ENCODE assay signal across 10 mouse cellular contexts in the genomic region with DNA sequence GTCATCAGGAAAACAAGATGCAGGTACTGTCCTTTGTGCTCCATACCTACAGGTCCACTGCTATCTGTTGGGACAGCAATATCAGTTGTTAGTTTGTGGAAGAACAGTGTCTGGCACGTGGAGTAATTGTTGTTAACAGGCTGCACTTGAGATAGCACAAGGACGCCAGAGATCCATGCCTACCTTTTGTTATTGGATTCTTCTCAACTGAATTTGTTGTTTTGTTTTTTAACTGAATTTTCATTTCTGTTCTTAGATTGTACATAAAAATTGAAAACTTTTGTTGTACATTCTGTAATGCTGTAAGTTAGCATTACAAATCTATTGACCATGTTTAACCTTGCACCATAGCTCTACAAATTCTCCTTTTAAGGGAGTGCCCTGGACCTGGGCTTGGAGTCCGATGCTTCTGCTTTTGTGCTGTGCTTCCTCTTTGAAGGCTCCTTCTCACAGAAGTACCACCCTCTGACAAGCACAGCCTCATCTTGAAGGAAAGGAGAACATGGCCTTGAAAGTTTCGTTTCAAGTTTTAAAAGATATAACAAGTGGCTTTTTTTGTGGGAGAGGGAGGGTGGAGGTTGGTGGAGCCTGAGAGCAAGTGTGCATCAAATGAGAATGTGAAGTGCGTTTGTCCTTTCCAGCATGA. TPM values are rescaled to one million over a fixed set of nuclear protein-coding genes. Genes with fewer than 3 reads are reported as not detected.
A peak's percentile ranks its signal among the peaks of the same experiment; 100 is the strongest.
DNase-seq lines count a peak whose midpoint lies in the region; ATAC-seq and TF ChIP-seq lines count a peak whose summit lies in the region.
"Had no signal": no experiment of that assay in that cellular context is flagged by ENCODE, and none has a peak within 500 bp of the region (broad histone marks: within the 10 kb centered on the region; RNA-seq: fewer than 3 reads in every experiment).

No protein-coding gene starts in this region.

- peaks cover 24 to 62% of the 10 kb centered on the region in 2 experiments for H3K4me1 ChIP-seq in CH12.LX (ENCODE audit: control insufficient read depth in 1 of 2, insufficient read depth in 2 of 2)
- no peaks in the 10 kb centered on the region for H3K4me1 ChIP-seq in forebrain, embryonic 16.5 days (replicated peaks; ENCODE audit: control insufficient read depth, insufficient read depth, low read length)
- no peaks in the 10 kb centered on the region for H3K4me1 ChIP-seq in midbrain, postnatal 0 days (ENCODE audit: insufficient read depth, low read length)
- H3K4me1 ChIP-seq in midbrain, embryonic 13.5 days (replicated peaks) = no peaks in the 10 kb centered on the region

- TF ChIP-seq EP300 in CH12.LX (IDR thresholded peaks at IDR 0.05; ENCODE audit: low read length) = no peak

- in situ Hi-C loops in CH12.LX (cut with MboI; ENCODE audit: low pct_ligation_motif_present, low pct_unique_long_range_greater_than_20kb, low sequenced_read_pairs) = no loop called here

- peak; percentile 61 for ATAC-seq in common myeloid progenitor, adult 5-6 weeks (replicated peaks; ENCODE audit: low read depth, poor library complexity, severe bottlenecking)
- no peak for ATAC-seq in forebrain, embryonic 16.5 days
- no peak for ATAC-seq in midbrain, postnatal 0 days (ENCODE audit: low FRiP score)
- no peak for ATAC-seq in midbrain, embryonic 13.5 days
- ATAC-seq: Patski had no signal

- H3K79me2 ChIP-seq in CH12.LX (replicated peaks; ENCODE audit: control insufficient read depth, extremely low read depth, insufficient read depth, poor library complexity, severe bottlenecking) = peaks cover 34% of the 10 kb centered on the region

- no peak; the same call in 1 of the 2 replicates for TF ChIP-seq POLR2A in CH12.LX (IDR thresholded peaks at IDR 0.05; ENCODE audit: low read depth, low read length)

- no peaks in the 10 kb centered on the region for H3K27me3 ChIP-seq in CH12.LX (replicated peaks)
- H3K27me3 ChIP-seq in forebrain, embryonic 16.5 days (replicated peaks; ENCODE audit: control insufficient read depth, insufficient read depth, low read length) = no peaks in the 10 kb centered on the region
- H3K27me3 ChIP-seq in midbrain, postnatal 0 days (ENCODE audit: insufficient read depth, low read length) = no peaks in the 10 kb centered on the region
- H3K27me3 ChIP-seq in midbrain, embryonic 13.5 days = no peaks in the 10 kb centered on the region
- H3K27me3 ChIP-seq: Patski had no signal

- no peaks in the 10 kb centered on the region for H3K9me3 ChIP-seq in CH12.LX (replicated peaks; ENCODE audit: low read length)
- no peaks in the 10 kb centered on the region for H3K9me3 ChIP-seq in forebrain, embryonic 16.5 days (ENCODE audit: control insufficient read depth, low read length)
- no peaks in the 10 kb centered on the region for H3K9me3 ChIP-seq in midbrain, postnatal 0 days (ENCODE audit: low read length)
- no peaks in the 10 kb centered on the region for H3K9me3 ChIP-seq in midbrain, embryonic 13.5 days

- peak overlapping the region; percentile 82 for H3K4me2 ChIP-seq in CH12.LX (ENCODE audit: insufficient read depth, low read depth, poor library complexity, severe bottlenecking)
- no peak overlapping the region for H3K4me2 ChIP-seq in forebrain, embryonic 16.5 days (ENCODE audit: low read length)
- H3K4me2 ChIP-seq in midbrain, postnatal 0 days (ENCODE audit: low read depth, low read length, poor library complexity, severe bottlenecking) = no peak overlapping the region
- no peak overlapping the region for H3K4me2 ChIP-seq in midbrain, embryonic 13.5 days (replicated peaks)

- H3K4me3 ChIP-seq in CH12.LX (replicated peaks in 1 of 3; ENCODE audit: low read depth in 2 of 3, low read length in 2 of 3, poor library complexity in 1 of 3) = peak overlapping the region; percentile 65 to 89 (median 78)
- no peak overlapping the region for H3K4me3 ChIP-seq in forebrain, embryonic 16.5 days (replicated peaks; ENCODE audit: low read length)
- no peak overlapping the region for H3K4me3 ChIP-seq in midbrain, postnatal 0 days (ENCODE audit: low read depth, low read length)
- no peak overlapping the region for H3K4me3 ChIP-seq in midbrain, embryonic 13.5 days (replicated peaks)

- H3K36me3 ChIP-seq in CH12.LX (replicated peaks in 1 of 2; ENCODE audit: control insufficient read depth in 1 of 2, insufficient read depth in 1 of 2, low read length in 1 of 2) = peaks cover 18 to 36% of the 10 kb centered on the region in 2 experiments
- H3K36me3 ChIP-seq in forebrain, embryonic 16.5 days (ENCODE audit: control insufficient read depth, insufficient read depth) = no peaks in the 10 kb centered on the region
- peaks cover 6% of the 10 kb centered on the region; the same call in 1 of the 2 replicates for H3K36me3 ChIP-seq in midbrain, postnatal 0 days (ENCODE audit: insufficient read depth, low read length)
- peaks cover 13% of the 10 kb centered on the region for H3K36me3 ChIP-seq in midbrain, embryonic 13.5 days

- DNase-seq in layer of hippocampus, adult 11-12 months (ENCODE audit: low spot score) = peak; percentile 29
- no peak for DNase-seq in layer of hippocampus, adult 9-10 months (ENCODE audit: low spot score)
- DNase-seq in CH12.LX (ENCODE audit: extremely low read depth) = peak; percentile 78
- peak; percentile 61 to 84 for DNase-seq in monocyte, adult 2 months (ENCODE audit: low read depth in 1 of 2, low spot score in 2 of 2)
- DNase-seq in midbrain, postnatal 0 days (ENCODE audit: low spot score) = no peak

- dilution Hi-C loops in CH12.LX (cut with MboI; ENCODE audit: extremely low pct_ligation_motif_present, extremely low pct_unique_long_range_greater_than_20kb, low sequenced_read_pairs) = no loop called here

- no peak for TF ChIP-seq CTCF in CH12.LX (conservative IDR thresholded peaks at IDR 0.05 in 1 of 2, IDR thresholded peaks at IDR 0.05 in 1 of 2; ENCODE audit: low read depth in 2 of 2, low read length in 2 of 2)
- no peak for TF ChIP-seq CTCF in midbrain, postnatal 0 days (IDR thresholded peaks at IDR 0.05)

- peak overlapping the region; percentile 97 for H3K27ac ChIP-seq in CH12.LX (ENCODE audit: insufficient read depth, low read depth)
- no peak overlapping the region for H3K27ac ChIP-seq in forebrain, embryonic 16.5 days (ENCODE audit: low read length)
- H3K27ac ChIP-seq in midbrain, postnatal 0 days (ENCODE audit: low read depth, low read length) = no peak overlapping the region
- no peak overlapping the region for H3K27ac ChIP-seq in midbrain, embryonic 13.5 days

- WGBS in forebrain, embryonic 16.5 days = 91% methylated on average over 5 of the region's 5 CpGs
- 91% methylated on average over 5 of the region's 5 CpGs for WGBS in midbrain, postnatal 0 days
- 94% methylated on average over 5 of the region's 5 CpGs for WGBS in midbrain, embryonic 13.5 days

- H3K9ac ChIP-seq in CH12.LX (ENCODE audit: insufficient read depth, low read depth) = peak overlapping the region; percentile 99
- H3K9ac ChIP-seq in forebrain, embryonic 16.5 days (replicated peaks; ENCODE audit: low read depth, low read length) = no peak overlapping the region
- H3K9ac ChIP-seq in midbrain, postnatal 0 days (replicated peaks; ENCODE audit: low read length, poor library complexity, severe bottlenecking) = no peak overlapping the region
- no peak overlapping the region for H3K9ac ChIP-seq in midbrain, embryonic 13.5 days (replicated peaks)

- no peak; the same call in 1 of the 2 replicates for TF ChIP-seq RAD21 in CH12.LX (IDR thresholded peaks at IDR 0.05; ENCODE audit: low read depth, low read length)

TF ChIP-seq in CH12.LX, 34 proteins besides CTCF, POLR2A, EP300 and RAD21 (continues in another document):
- 0 out of 2 replicates have a peak, but pooled peaks have one; percentile 33 for TF ChIP-seq TCF12 (IDR thresholded peaks at IDR 0.05; ENCODE audit: low read depth, low read length)

RNA-seq across cellular contexts. Expression of a gene that starts 2.5 kb away (rescaled TPM):
- total RNA-seq in CH12.LX (2012; rRNA removed) (1.0 and 1.2 TPM in 2 replicates), CH12.LX (2014; rRNA removed) (2.8 and 3.8 TPM in 2 replicates)
- polyA plus RNA-seq in CH12.LX (2012; ENCODE audit: insufficient read length, low read depth) = 2.9 and 6.2 TPM in 2 replicates
- total RNA-seq in common myeloid progenitor, adult 5-6 weeks (2017) = 3.2 and 6.3 TPM in 2 replicates
- polyA plus RNA-seq in forebrain, embryonic 16.5 days (2015; fragmentation: Nextera tagmentation; extraction: Ambion mirVana) = 0.37 and 0.73 TPM in 2 replicates
- total RNA-seq in midbrain, postnatal 0 days (2014; rRNA removed) = 0.24 TPM in 1 of 2 replicates, not detected in the other
- polyA plus RNA-seq in midbrain, postnatal 0 days (2015; fragmentation: Nextera tagmentation; extraction: Ambion mirVana) = 0.26 and 0.28 TPM in 2 replicates
- polyA plus RNA-seq in midbrain, embryonic 13.5 days (2015; fragmentation: Nextera tagmentation; extraction: Ambion mirVana) = 0.62 and 1.1 TPM in 2 replicates
- polyA plus RNA-seq: Patski had no signal

RNA-seq across cellular contexts. Expression of a gene that starts 2.5 kb away (rescaled TPM):
- total RNA-seq in CH12.LX (2012; rRNA removed) (87.4 and 137 TPM in 2 replicates), CH12.LX (2014; rRNA removed) (164 and 165 TPM in 2 replicates)
- 138 and 140 TPM in 2 replicates for polyA plus RNA-seq in CH12.LX (2012; ENCODE audit: insufficient read length, low read depth)
- 13.5 and 21.6 TPM in 2 replicates for total RNA-seq in common myeloid progenitor, adult 5-6 weeks (2017)
- 2.4 and 3.1 TPM in 2 replicates for polyA plus RNA-seq in forebrain, embryonic 16.5 days (2015; fragmentation: Nextera tagmentation; extraction: Ambion mirVana)
- 2.3 and 2.7 TPM in 2 replicates for total RNA-seq in midbrain, postnatal 0 days (2014; rRNA removed)
- polyA plus RNA-seq in midbrain, postnatal 0 days (2015; fragmentation: Nextera tagmentation; extraction: Ambion mirVana) = 4.0 and 4.7 TPM in 2 replicates
- 2.1 and 3.1 TPM in 2 replicates for polyA plus RNA-seq in midbrain, embryonic 13.5 days (2015; fragmentation: Nextera tagmentation; extraction: Ambion mirVana)

RNA-seq across cellular contexts. Expression of a gene that starts 4.3 kb away (rescaled TPM):
- 10.0 and 12.0 TPM in 2 replicates for total RNA-seq in CH12.LX (2012; rRNA removed)
- total RNA-seq in CH12.LX (2014; rRNA removed) = 37.9 and 40.5 TPM in 2 replicates
- polyA plus RNA-seq in CH12.LX (2012; ENCODE audit: insufficient read length, low read depth) = 86.9 and 105 TPM in 2 replicates
- total RNA-seq in common myeloid progenitor, adult 5-6 weeks (2017) = 70.6 and 70.8 TPM in 2 replicates
- polyA plus RNA-seq in forebrain, embryonic 16.5 days (2015; fragmentation: Nextera tagmentation; extraction: Ambion mirVana) = 0.14 and 0.34 TPM in 2 replicates
- 0.77 TPM in 1 of 2 replicates, not detected in the other for total RNA-seq in midbrain, postnatal 0 days (2014; rRNA removed)
- polyA plus RNA-seq in midbrain, postnatal 0 days (2015; fragmentation: Nextera tagmentation; extraction: Ambion mirVana) = 0.23 and 0.42 TPM in 2 replicates
- 0.19 TPM in 1 of 2 replicates, not detected in the other for polyA plus RNA-seq in midbrain, embryonic 13.5 days (2015; fragmentation: Nextera tagmentation; extraction: Ambion mirVana)

RNA-seq across cellular contexts. Expression of a gene that starts 24.0 kb away (rescaled TPM):
- total RNA-seq in CH12.LX (2012; rRNA removed) (0.13 TPM in 2 replicates), CH12.LX (2014; rRNA removed) (0.09 TPM in 1 of 2 replicates, not detected in the other)
- 0.17 TPM in 1 of 2 replicates, not detected in the other for polyA plus RNA-seq in CH12.LX (2012; ENCODE audit: insufficient read length, low read depth)
- 0.64 TPM in 1 of 2 replicates, not detected in the other for total RNA-seq in common myeloid progenitor, adult 5-6 weeks (2017)
- 4.6 and 5.0 TPM in 2 replicates for polyA plus RNA-seq in forebrain, embryonic 16.5 days (2015; fragmentation: Nextera tagmentation; extraction: Ambion mirVana)
- total RNA-seq in midbrain, postnatal 0 days (2014; rRNA removed) = 20.5 and 31.4 TPM in 2 replicates
- polyA plus RNA-seq in midbrain, postnatal 0 days (2015; fragmentation: Nextera tagmentation; extraction: Ambion mirVana) = 27.2 and 34.3 TPM in 2 replicates
- 2.6 and 3.3 TPM in 2 replicates for polyA plus RNA-seq in midbrain, embryonic 13.5 days (2015; fragmentation: Nextera tagmentation; extraction: Ambion mirVana)
- total RNA-seq: gastrocnemius, postnatal 36 days had no signal
- polyA plus RNA-seq: Patski had no signal

Comparison
In these comparisons a context has a peak if more than half of its experiments do, and no peak if none do; other contexts are left out.
1. DNase-seq: peak in layer of hippocampus, adult 11-12 months (single experiment), CH12.LX (single experiment) and monocyte, adult 2 months (2 of 2); none in layer of hippocampus, adult 9-10 months (single experiment) and midbrain, postnatal 0 days (single experiment).
2. H3K4me3 ChIP-seq: peak in CH12.LX (3 of 3); none in forebrain, embryonic 16.5 days (single experiment), midbrain, postnatal 0 days (single experiment) and midbrain, embryonic 13.5 days (single experiment).
3. RNA of a gene that starts 2.5 kb away (polyA plus RNA-seq): 138 to 140 TPM in CH12.LX; 4.0 to 4.7 TPM in midbrain, postnatal 0 days, 2.4 to 3.1 TPM in forebrain, embryonic 16.5 days and 2.1 to 3.1 TPM in midbrain, embryonic 13.5 days; every median in the first group is over 10 times any median in the second.
4. RNA of a gene that starts 4.3 kb away (polyA plus RNA-seq): 86.9 to 105 TPM in CH12.LX; 0.23 to 0.42 TPM in midbrain, postnatal 0 days, 0.14 to 0.34 TPM in forebrain, embryonic 16.5 days and 0.19 TPM in midbrain, embryonic 13.5 days; every median in the first group is over 10 times any median in the second.